Mouse (Mus musculus) limb, embryonic 14.5 days (tissue): Measurements from ENCODE around the gene Scd4. TPM values are rescaled to one million over a fixed set of nuclear protein-coding genes. Genes with fewer than 3 reads are reported as not detected.

Experiments used
- ATAC-seq: fragments of 200-750 bp; cut with Nextera tagmentation; 2 replicates; pipeline ENCODE4 v1.8.0; 2017; ENCODE audit warnings: low read depth, moderate number of reproducible peaks, moderate TSS enrichment; ENCODE audit not compliant: low FRiP score
- DNase-seq: peaks from one replicate; pipeline ENCODE4 v3.0.0-alpha.2; 2015; ENCODE audit warnings: low spot score
- H3K27ac ChIP-seq: fragments of 300-500 bp; sonication (generic); replicated peaks from 2 replicates; pipeline ENCODE4 v1.5.1; 2014; ENCODE audit warnings: low read depth, mild to moderate bottlenecking, low read length, moderate library complexity, mixed read lengths
- H3K27me3 ChIP-seq: fragments of 300-500 bp; sonication (generic); 2 replicates; pipeline ENCODE4 v1.6.1; 2014; ENCODE audit warnings: low read length, mixed read lengths; ENCODE audit not compliant: control insufficient read depth, insufficient read depth
- H3K36me3 ChIP-seq: fragments of 300-500 bp; sonication (generic); 2 replicates; pipeline ENCODE4 v1.6.1; 2014; ENCODE audit warnings: mild to moderate bottlenecking, low read length, moderate library complexity, mixed read lengths; ENCODE audit not compliant: control insufficient read depth, insufficient read depth
- H3K4me1 ChIP-seq: fragments of 300-500 bp; sonication (generic); 2 replicates; pipeline ENCODE4 v1.6.1; 2014; ENCODE audit warnings: antibody characterized with exemption, low read length, mixed read lengths; ENCODE audit not compliant: control insufficient read depth, insufficient read depth
- H3K4me2 ChIP-seq: fragments of 300-500 bp; sonication (generic); replicated peaks from 2 replicates; pipeline ENCODE4 v1.6.1; 2014; ENCODE audit warnings: low read depth, mild to moderate bottlenecking, low read length, moderate library complexity; ENCODE audit not compliant: severe bottlenecking
- H3K4me3 ChIP-seq: fragments of 300-500 bp; sonication (generic); replicated peaks from 2 replicates; pipeline ENCODE4 v1.5.1; 2014; ENCODE audit warnings: low read length
- H3K9ac ChIP-seq: fragments of 300-500 bp; sonication (generic); 2 replicates; pipeline ENCODE4 v1.6.1; 2014; ENCODE audit warnings: mild to moderate bottlenecking, low read depth, low read length, moderate library complexity; ENCODE audit not compliant: severe bottlenecking
- H3K9me3 ChIP-seq: fragments of 300-500 bp; sonication (generic); 2 replicates; pipeline ENCODE4 v1.6.1; 2016; ENCODE audit warnings: low read length; ENCODE audit not compliant: control insufficient read depth
- POLR2A ChIP-seq: fragments of 200-500 bp; IDR thresholded peaks from 2 replicates; pipeline ENCODE4 v1.8.0; 2012; ENCODE audit warnings: inconsistent platforms, mild to moderate bottlenecking, moderate library complexity, borderline replicate concordance; ENCODE audit not compliant: insufficient read depth, insufficient read length; ENCODE audit errors: extremely low read depth
- WGBS: fragments of 180-500 bp; shearing (Covaris S2); extraction: QIAGEN DNeasy Blood & Tissue Kit; methylation state at CpG from one replicate; pipeline ENCODE4 v1.1.7; 2014; 5-methylcytosine and 5-hydroxymethylcytosine counted together
- polyA plus RNA-seq, 2 experiments: library from polyadenylated mRNA; depleted of rRNA in 1 of 2; stranded (reverse) in 1 of 2; unstranded in 1 of 2; fragments of >200 nt; fragmentation: Nextera tagmentation in 1 of 2; extraction: Ambion mirVana in 1 of 2; gene quantifications; 2 replicates each; pipeline versions ENCODE4 v1.2.1 to v1.2.3; 2012 to 2014

Gene Scd4
- polyA plus RNA-seq, 2 experiments: 0.12 to 0.80 TPM

GRCm38 (mm10) chr19:44316752-44317315 lies 16.1 kb upstream of the Scd4 start:
- H3K36me3 ChIP-seq: no peaks in the 10 kb centered on the region
- no peak overlapping the region for H3K4me2 ChIP-seq
- DNase-seq (no peak), ATAC-seq (no peak)
- no peak overlapping the region for H3K27ac ChIP-seq
- H3K4me3 ChIP-seq: no peak overlapping the region
- peaks cover 7% of the 10 kb centered on the region for H3K4me1 ChIP-seq
- no peak overlapping the region for H3K9ac ChIP-seq
- no peaks in the 10 kb centered on the region for H3K27me3 ChIP-seq
- no peaks in the 10 kb centered on the region for H3K9me3 ChIP-seq
- no peak for TF ChIP-seq POLR2A
- 24% methylated on average over 5 of the region's 5 CpGs for WGBS

DNA sequence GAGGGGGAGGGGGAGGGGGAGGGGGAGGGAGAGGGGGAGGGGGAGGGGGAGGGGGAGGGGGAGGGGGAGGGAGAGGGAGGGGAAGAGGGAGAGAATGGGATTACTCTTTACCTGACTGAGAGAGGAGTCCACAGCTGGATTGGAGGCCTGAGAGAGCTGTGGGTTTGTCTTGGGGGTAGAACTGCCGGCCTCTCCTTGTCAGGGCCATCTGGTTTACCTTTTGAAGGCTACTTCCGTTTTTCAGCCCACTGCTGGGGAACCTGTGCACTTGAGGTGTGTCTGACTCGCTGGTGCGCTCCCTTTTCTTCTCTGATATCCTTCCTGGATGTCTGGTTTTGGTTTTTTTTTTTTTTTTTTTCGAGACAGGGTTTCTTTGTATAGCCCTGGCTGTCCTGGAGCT lies 15.5 kb upstream of the Scd4 start:
- ATAC-seq (no peak), DNase-seq (no peak)
- H3K36me3 ChIP-seq: no peaks in the 10 kb centered on the region
- no peak overlapping the region for H3K4me3 ChIP-seq
- H3K27ac ChIP-seq: no peak overlapping the region
- no peaks in the 10 kb centered on the region for H3K9me3 ChIP-seq
- H3K4me2 ChIP-seq: no peak overlapping the region
- H3K9ac ChIP-seq: no peak overlapping the region
- 75% methylated on average over 5 of the region's 5 CpGs for WGBS
- H3K27me3 ChIP-seq: no peaks in the 10 kb centered on the region
- TF ChIP-seq POLR2A: no peak
- H3K4me1 ChIP-seq: peaks cover 7% of the 10 kb centered on the region

GRCm38 (mm10) chr19:44318545-44318944 lies 14.3 kb upstream of the Scd4 start:
- Histone ChIP-seq H3K4me2 (no peak overlapping the region), H3K36me3 (no peaks in the 10 kb centered on the region), H3K27ac (no peak overlapping the region), H3K9me3 (no peaks in the 10 kb centered on the region), H3K27me3 (no peaks in the 10 kb centered on the region), H3K4me3 (no peak overlapping the region), H3K9ac (no peak overlapping the region), H3K4me1 (peaks cover 7% of the 10 kb centered on the region)
- DNase-seq (no peak), ATAC-seq (no peak)
- TF ChIP-seq POLR2A: no peak

GRCm38 (mm10) chr19:44320316-44320715 lies 12.6 kb upstream of the Scd4 start:
- Histone ChIP-seq H3K4me3 (no peak overlapping the region), H3K9me3 (no peaks in the 10 kb centered on the region), H3K27ac (no peak overlapping the region), H3K4me2 (no peak overlapping the region), H3K4me1 (no peaks in the 10 kb centered on the region), H3K27me3 (no peaks in the 10 kb centered on the region), H3K36me3 (no peaks in the 10 kb centered on the region), H3K9ac (no peak overlapping the region)
- no peak for TF ChIP-seq POLR2A
- WGBS: 85% methylated on average over 3 of the region's 3 CpGs
- ATAC-seq (no peak), DNase-seq (no peak)

- 78% methylated on average over 4 of the region's 4 CpGs for WGBS
- no peak overlapping the region for H3K4me3 ChIP-seq
- no peaks in the 10 kb centered on the region for H3K9me3 ChIP-seq
- TF ChIP-seq POLR2A: no peak
- H3K9ac ChIP-seq: no peak overlapping the region
- no peaks in the 10 kb centered on the region for H3K4me1 ChIP-seq
- H3K4me2 ChIP-seq: no peak overlapping the region
- no peak overlapping the region for H3K27ac ChIP-seq
- DNase-seq (no peak), ATAC-seq (no peak)
- H3K27me3 ChIP-seq: no peaks in the 10 kb centered on the region
- no peaks in the 10 kb centered on the region for H3K36me3 ChIP-seq
Measured at GRCm38 (mm10) chr19:44321201-44321600, 11.7 kb upstream of the Scd4 start.

DNA sequence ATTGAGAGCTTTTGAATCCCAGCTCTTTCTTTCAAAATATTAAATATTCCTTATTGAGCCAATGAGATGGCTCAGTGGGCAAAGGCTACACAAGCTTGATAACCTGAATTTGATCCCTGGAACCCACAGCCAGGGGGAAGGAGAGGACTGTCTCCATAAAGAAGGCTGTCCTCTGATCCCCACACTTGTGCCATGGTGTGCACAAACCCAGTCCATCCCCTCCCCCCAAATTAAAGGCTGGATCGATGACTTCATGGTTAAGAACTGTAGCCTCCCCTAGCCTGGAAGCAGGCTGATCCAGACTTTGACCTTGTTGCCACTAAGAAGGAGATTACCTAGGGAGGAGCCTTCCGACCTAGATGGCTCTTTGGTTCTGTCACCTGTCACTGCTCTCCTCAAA lies 11.3 kb upstream of the Scd4 start:
- no peak overlapping the region for H3K4me2 ChIP-seq
- no peaks in the 10 kb centered on the region for H3K36me3 ChIP-seq
- ATAC-seq (no peak), DNase-seq (no peak)
- no peak overlapping the region for H3K27ac ChIP-seq
- TF ChIP-seq POLR2A: no peak
- no peaks in the 10 kb centered on the region for H3K4me1 ChIP-seq
- H3K9ac ChIP-seq: no peak overlapping the region
- no peaks in the 10 kb centered on the region for H3K27me3 ChIP-seq
- WGBS: 74% methylated on average over 2 of the region's 2 CpGs
- H3K9me3 ChIP-seq: no peaks in the 10 kb centered on the region
- no peak overlapping the region for H3K4me3 ChIP-seq
